Mouse (Mus musculus) lung, postnatal 0 days (tissue): ENCODE measurements around the gene 4930433I11Rik. TPM values are rescaled to one million over a fixed set of nuclear protein-coding genes. Genes with fewer than 3 reads are reported as not detected.
A peak's percentile ranks its signal among the peaks of the same experiment; 100 is the strongest.
"Not testable (repeated sequence)": the region's sequence is repeated elsewhere in the genome, so short reads cannot be mapped to it uniquely, and the experiment has no call there.

Experiments
- ATAC-seq: fragments of 200-750 bp; cut with Nextera tagmentation; 2 replicates; pipeline ENCODE4 v1.8.0; 2017; ENCODE audit warnings: moderate library complexity
- DNase-seq: peaks from one replicate; pipeline ENCODE4 v3.0.0-alpha.2; 2016; ENCODE audit warnings: low spot score
- H3K27ac ChIP-seq: fragments of 300-500 bp; sonication (generic); 2 replicates; pipeline ENCODE4 v1.5.1; 2014; ENCODE audit warnings: antibody characterized with exemption, mild to moderate bottlenecking, low read length, mixed read lengths
- H3K27me3 ChIP-seq: fragments of 300-500 bp; sonication (generic); replicated peaks from 2 replicates; pipeline ENCODE4 v1.6.1; 2014; ENCODE audit warnings: low read length, mixed read lengths; ENCODE audit not compliant: insufficient read depth
- H3K36me3 ChIP-seq: fragments of 300-500 bp; sonication (generic); 2 replicates; pipeline ENCODE4 v1.6.1; 2014; ENCODE audit warnings: low read length, mixed read lengths; ENCODE audit not compliant: insufficient read depth
- H3K4me1 ChIP-seq: fragments of 300-500 bp; sonication (generic); 2 replicates; pipeline ENCODE4 v1.6.1; 2014; ENCODE audit warnings: antibody characterized with exemption, low read depth, low read length, mixed read lengths; ENCODE audit not compliant: insufficient read depth
- H3K4me2 ChIP-seq: fragments of 300-500 bp; sonication (generic); replicated peaks from 2 replicates; pipeline ENCODE4 v1.6.1; 2014; ENCODE audit warnings: low read depth, mild to moderate bottlenecking, low read length, moderate library complexity, mixed read lengths
- H3K4me3 ChIP-seq: fragments of 300-500 bp; sonication (generic); 2 replicates; pipeline ENCODE4 v1.5.1; 2014; ENCODE audit warnings: low read depth, low read length
- H3K9ac ChIP-seq: fragments of 300-500 bp; sonication (generic); replicated peaks from 2 replicates; pipeline ENCODE4 v1.6.1; 2014; ENCODE audit warnings: low read depth, mild to moderate bottlenecking
- H3K9me3 ChIP-seq: fragments of 300-500 bp; sonication (generic); 2 replicates; pipeline ENCODE4 v1.6.1; 2016; ENCODE audit warnings: low read length, mixed read lengths
- CTCF ChIP-seq: IDR thresholded peaks from 2 replicates; pipeline ENCODE4 v1.5.1; 2016; ENCODE audit warnings: antibody characterized with exemption, mild to moderate bottlenecking
- EP300 ChIP-seq: IDR thresholded peaks from 2 replicates; pipeline ENCODE4 v1.6.1; 2016; ENCODE audit warnings: antibody characterized with exemption, mild to moderate bottlenecking, control low read depth
- WGBS: fragments of 180-500 bp; shearing (Covaris S2); extraction: QIAGEN DNeasy Blood & Tissue Kit; methylation state at CpG from one replicate; pipeline ENCODE4 v1.1.7; 2014; 5-methylcytosine and 5-hydroxymethylcytosine counted together
- polyA plus RNA-seq: library from polyadenylated mRNA; unstranded; fragments of >200 nt; fragmentation: Nextera tagmentation; extraction: Ambion mirVana; gene quantifications from 2 replicates; pipeline ENCODE4 v1.2.1, GENCODE M21; 2015

Gene 4930433I11Rik
- not detected in 2 replicates for polyA plus RNA-seq

- no peaks in the 10 kb centered on the region for H3K4me1 ChIP-seq
- no peaks in the 10 kb centered on the region for H3K9me3 ChIP-seq
- 77% methylated on average over 1 of the region's 1 CpGs for WGBS
- ATAC-seq (no peak), DNase-seq (no peak)
- no peak within 1 kb of the TSS for H3K4me3 ChIP-seq
- H3K9ac ChIP-seq, result no peak within 1 kb of the TSS
- H3K27me3 ChIP-seq, result no peaks in the 10 kb centered on the region
- no peak within 1 kb of the TSS for H3K27ac ChIP-seq
- H3K36me3 ChIP-seq, result no peaks in the 10 kb centered on the region
- H3K4me2 ChIP-seq, result no peak within 1 kb of the TSS
- no peak for TF ChIP-seq EP300
- TF ChIP-seq CTCF, result no peak
Observed at GRCm38 (mm10) chr7:40987243-40987642, at the start of gene 4930433I11Rik. Gene 4930433I11Rik, plus strand, starts transcription at chr7:40987543.

GRCm38 (mm10) chr7:40939371-40939770 is 48.0 kb upstream of the 4930433I11Rik start:
- H3K9me3 ChIP-seq, result no peaks in the 10 kb centered on the region
- H3K4me1 ChIP-seq, result no peaks in the 10 kb centered on the region
- DNase-seq (no peak), ATAC-seq (no peak)
- no peak overlapping the region for H3K9ac ChIP-seq
- H3K27ac ChIP-seq, result no peak overlapping the region
- TF ChIP-seq EP300 (no peak), CTCF (no peak)
- H3K27me3 ChIP-seq, result no peaks in the 10 kb centered on the region
- WGBS, result 80% methylated on average over 1 of the region's 1 CpGs
- no peak overlapping the region for H3K4me2 ChIP-seq
- no peaks in the 10 kb centered on the region for H3K36me3 ChIP-seq
- no peak overlapping the region for H3K4me3 ChIP-seq

DNA sequence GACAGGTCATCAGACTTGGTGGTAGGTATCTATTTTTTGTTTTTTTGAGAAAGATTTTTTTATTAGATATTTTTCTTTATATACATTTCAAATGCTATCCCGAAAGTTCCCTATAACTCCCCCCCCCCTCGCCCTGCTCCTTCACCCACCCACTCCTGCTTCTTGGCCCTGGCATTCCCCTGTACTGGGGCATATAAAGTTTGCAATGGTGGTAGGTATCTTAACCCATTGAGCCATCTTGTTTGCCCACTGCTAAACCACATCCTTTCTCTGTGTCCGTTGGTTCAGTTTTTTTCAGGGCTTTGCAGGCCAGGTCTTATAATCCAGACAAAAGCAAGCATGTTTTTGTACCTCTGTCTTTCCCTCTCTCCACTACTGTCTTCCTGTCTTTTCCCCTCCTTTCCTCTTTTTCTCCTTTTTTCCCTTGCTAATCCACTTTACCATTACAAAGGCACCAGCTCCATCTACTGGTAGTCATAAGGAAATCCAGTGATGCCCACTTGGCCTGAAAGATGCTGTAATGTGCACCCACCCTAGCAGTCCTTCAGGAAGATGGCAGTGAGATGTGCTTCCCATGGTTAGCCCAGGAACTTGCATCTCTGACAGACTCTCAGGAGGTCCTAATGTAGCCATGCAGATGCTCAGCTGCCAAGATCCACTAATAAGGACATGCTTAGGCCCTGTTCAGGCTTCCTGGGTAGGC is 45.0 kb upstream of the 4930433I11Rik start:
- Histone ChIP-seq H3K9ac (no peak overlapping the region), H3K36me3 (no peaks in the 10 kb centered on the region), H3K4me3 (no peak overlapping the region), H3K27me3 (no peaks in the 10 kb centered on the region), H3K9me3 (no peaks in the 10 kb centered on the region), H3K4me2 (no peak overlapping the region), H3K27ac (no peak overlapping the region), H3K4me1 (no peaks in the 10 kb centered on the region)
- WGBS, result 35% methylated on average over 3 of the region's 3 CpGs
- no peak for ATAC-seq
- DNase-seq, result no peak
- TF ChIP-seq CTCF (peak; percentile 34), EP300 (no peak)

DNA sequence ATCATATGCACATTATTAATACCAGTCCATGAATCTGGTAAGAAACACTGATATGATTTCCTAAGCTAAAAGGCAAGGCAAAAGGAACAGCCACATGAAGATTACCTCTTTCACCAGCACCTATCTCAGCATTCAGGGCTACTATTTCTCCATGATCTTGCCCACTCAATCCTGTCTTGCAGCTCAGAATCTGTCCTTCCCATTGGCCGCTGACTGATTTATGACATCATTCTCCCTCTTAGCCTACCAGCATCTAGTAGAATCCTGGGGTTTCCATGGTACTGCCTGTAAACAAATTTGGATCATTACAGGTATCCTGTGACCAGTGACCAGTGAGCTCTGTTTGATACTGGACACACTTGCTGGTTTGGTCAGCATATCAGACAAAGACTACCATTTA is 45.1 kb downstream of the 4930433I11Rik start, which contains the start of gene Gm4884:
Gene Gm4884, plus strand, starts transcription at position 301 of the 400 bp plus-strand sequence.
- H3K4me2 ChIP-seq, H3K9ac ChIP-seq, H3K4me1 ChIP-seq, H3K4me3 ChIP-seq, H3K36me3 ChIP-seq, DNase-seq, H3K9me3 ChIP-seq, ATAC-seq, H3K27ac ChIP-seq, H3K27me3 ChIP-seq: not testable (repeated sequence)
- WGBS, result 93% methylated on average over 1 of the region's 1 CpGs

- not testable (repeated sequence) for H3K27ac ChIP-seq, H3K4me1 ChIP-seq, H3K36me3 ChIP-seq, H3K4me2 ChIP-seq, H3K4me3 ChIP-seq, H3K9me3 ChIP-seq, DNase-seq, H3K27me3 ChIP-seq, ATAC-seq, H3K9ac ChIP-seq
- WGBS, result 56% methylated on average over 3 of the region's 3 CpGs
Observed at GRCm38 (mm10) chr7:41044058-41044457, 56.7 kb downstream of the 4930433I11Rik start.

Other genes with a start within 250 kb of the 4930433I11Rik start
- 0.54 TPM in 2 replicates for gene Vstm2b, start 89.2 kb upstream of the 4930433I11Rik start, polyA plus RNA-seq
- not detected in 2 replicates for gene Gm4884, start 45.2 kb downstream of the 4930433I11Rik start, polyA plus RNA-seq
- not detected in 2 replicates for gene Gm5592, start 166.3 kb downstream of the 4930433I11Rik start, polyA plus RNA-seq